In genomic region chr9:101250981-101251643, GRCm38 (mm10) we compare ENCODE assay signal across 9 mouse cellular contexts. TPM values are rescaled to one million over a fixed set of nuclear protein-coding genes. Genes with fewer than 3 reads are reported as not detected.
DNase-seq lines count a peak whose midpoint lies in the region; ATAC-seq and TF ChIP-seq lines count a peak whose summit lies in the region.
"Had no signal": no experiment of that assay in that cellular context is flagged by ENCODE, and none has a peak within 500 bp of the region (broad histone marks: within the 10 kb centered on the region; RNA-seq: fewer than 3 reads in every experiment).

No protein-coding gene starts in this region.

- no peak for TF ChIP-seq CTCF in kidney, adult 2 months (conservative IDR thresholded peaks at IDR 0.05; ENCODE audit: insufficient read depth, insufficient read length, low read depth, low read length)

- DNase-seq in kidney, adult 2 months = peak; percentile 84
- no peak for DNase-seq in kidney, postnatal 14 days
- peak; percentile 74 to 81 for DNase-seq in adrenal gland, adult 18-20 months (ENCODE audit: low spot score in 2 of 2)
- DNase-seq in heart, embryonic 10.5 days (ENCODE audit: low spot score) = peak; percentile 91
- peak; percentile 74 to 86 for DNase-seq in kidney, postnatal 36 days
- peak; percentile 61 for DNase-seq in lung, postnatal 25 days (ENCODE audit: low spot score)
- DNase-seq in right cerebral cortex, postnatal 14 days = peak; percentile 48

- H3K4me2 ChIP-seq in embryonic facial prominence, embryonic 13.5 days = peak overlapping the region; percentile 76

- no peaks in the 10 kb centered on the region for H3K27me3 ChIP-seq in kidney, adult 2 months (replicated peaks; ENCODE audit: control insufficient read depth, insufficient read depth, low read length)
- no peaks in the 10 kb centered on the region for H3K27me3 ChIP-seq in embryonic facial prominence, embryonic 13.5 days
- H3K27me3 ChIP-seq in heart, embryonic 10.5 days (ENCODE audit: insufficient read depth, poor library complexity, severe bottlenecking) = no peaks in the 10 kb centered on the region

- under 1% methylated on average over 57 of the region's 61 CpGs for WGBS in kidney, adult 2 months
- under 1% methylated on average over 60 of the region's 61 CpGs for WGBS in embryonic facial prominence, embryonic 13.5 days
- WGBS in heart, embryonic 10.5 days = under 1% methylated on average over 52 of the region's 61 CpGs

- H3K9me3 ChIP-seq in embryonic facial prominence, embryonic 13.5 days = no peaks in the 10 kb centered on the region
- no peaks in the 10 kb centered on the region for H3K9me3 ChIP-seq in heart, embryonic 10.5 days

- TF ChIP-seq POLR2A in kidney, adult 2 months (IDR thresholded peaks at IDR 0.05; ENCODE audit: low read depth, low read length) = no peak

- H3K9ac ChIP-seq in embryonic facial prominence, embryonic 13.5 days = peak overlapping the region; percentile 92

- H3K4me1 ChIP-seq in kidney, adult 2 months (ENCODE audit: control insufficient read depth, insufficient read depth, low read length) = peaks cover 16% of the 10 kb centered on the region; the same call in 1 of the 2 replicates
- H3K4me1 ChIP-seq in embryonic facial prominence, embryonic 13.5 days = peaks cover 14% of the 10 kb centered on the region
- H3K4me1 ChIP-seq in heart, embryonic 10.5 days = peaks cover 20% of the 10 kb centered on the region

- peak overlapping the region; percentile 92 for H3K27ac ChIP-seq in kidney, adult 2 months (ENCODE audit: insufficient read depth, low read depth, low read length)
- peak overlapping the region; percentile 98 for H3K27ac ChIP-seq in embryonic facial prominence, embryonic 13.5 days
- peak overlapping the region; percentile 98 for H3K27ac ChIP-seq in heart, embryonic 10.5 days

- peak overlapping the region; percentile 82 for H3K4me3 ChIP-seq in kidney, adult 2 months (ENCODE audit: insufficient read depth, low read depth, low read length)
- peak overlapping the region; percentile 83 for H3K4me3 ChIP-seq in embryonic facial prominence, embryonic 13.5 days
- H3K4me3 ChIP-seq in heart, embryonic 10.5 days = peak overlapping the region; percentile 86

- no peaks in the 10 kb centered on the region for H3K36me3 ChIP-seq in kidney, adult 2 months (ENCODE audit: control insufficient read depth, insufficient read depth, low read length)
- H3K36me3 ChIP-seq in embryonic facial prominence, embryonic 13.5 days = no peaks in the 10 kb centered on the region
- H3K36me3 ChIP-seq in heart, embryonic 10.5 days = no peaks in the 10 kb centered on the region
- H3K36me3 ChIP-seq: G1E had no signal

- ATAC-seq in embryonic facial prominence, embryonic 13.5 days (ENCODE audit: insufficient number of reproducible peaks, insufficient read depth, low FRiP score, low TSS enrichment, low read depth) = peak; percentile 92

RNA-seq across cellular contexts. Expression of gene Ppp2r3a, which starts 0.5 kb away (rescaled TPM):
- 13.9 and 17.6 TPM in 2 replicates for polyA plus RNA-seq in kidney, adult 2 months (2012; rRNA removed)
- 10 to 100 TPM; 15.1 to 22.2 TPM for total RNA-seq in adrenal gland, adult 18-20 months (2021)
- polyA plus RNA-seq in embryonic facial prominence, embryonic 13.5 days (2015; fragmentation: Nextera tagmentation; extraction: Ambion mirVana) = 15.3 and 16.4 TPM in 2 replicates
- polyA plus RNA-seq in heart, embryonic 10.5 days (2016; fragmentation: Nextera tagmentation; extraction: Ambion mirVana) = 37.5 and 64.0 TPM in 2 replicates
- polyA plus RNA-seq: G1E had no signal
